Mouse (Mus musculus): ENCODE data around the gene Clic5.

DNA sequence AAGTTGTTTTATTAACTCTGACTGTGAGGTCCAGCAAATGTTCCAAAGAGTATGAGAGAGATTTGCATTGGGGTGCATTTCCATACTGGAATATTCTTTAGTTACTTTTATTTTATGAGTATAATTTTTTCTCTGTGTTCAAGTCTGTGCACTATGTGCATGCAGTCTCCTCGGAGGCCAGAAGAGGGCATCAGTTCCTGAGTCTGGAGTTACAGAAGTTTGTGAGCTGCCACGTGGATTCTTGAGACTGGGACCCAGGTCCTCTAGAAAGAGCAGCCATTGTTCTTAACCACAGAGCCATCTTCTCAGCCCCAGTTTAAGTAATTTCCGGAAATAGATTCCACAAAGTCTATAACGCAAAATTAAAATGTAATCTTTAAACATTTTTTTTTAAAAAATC lies 20.5 kb downstream of the Clic5 start:
- TF ChIP-seq CTCF (IDR thresholded peaks at IDR 0.05; ENCODE audit: low read depth): 0 out of 2 replicates have a peak, but pooled peaks have one; percentile 5
- no peak for TF ChIP-seq EP300 (IDR thresholded peaks at IDR 0.05; ENCODE audit: low read depth)

All from liver, postnatal 0 days (tissue).